Mouse (Mus musculus) layer of hippocampus, adult 2 months (tissue): Measurements from ENCODE around the gene Gm20865. TPM values are rescaled to one million over a fixed set of nuclear protein-coding genes. Genes with fewer than 3 reads are reported as not detected.
"Not testable (repeated sequence)": the region's sequence is repeated elsewhere in the genome, so short reads cannot be mapped to it uniquely, and the experiment has no call there.

Experiments used
- DNase-seq, 2 experiments: peaks; one replicate each; pipeline ENCODE4 v3.0.0; 2022; ENCODE audit warnings: low spot score in 2 of 2
- H3K27ac ChIP-seq: fragments of 200-600 bp; 2 replicates; pipeline ENCODE4 v1.8.1; 2022
- H3K4me3 ChIP-seq: fragments of 200-600 bp; 2 replicates; pipeline ENCODE4 v1.8.1; 2022; ENCODE audit warnings: mild to moderate bottlenecking
- long read RNA-seq, 2 experiments: library from polyadenylated mRNA; stranded (forward); transcript quantifications; one replicate each; pipeline ENCODE4 v2.0.0; 2021; ENCODE audit warnings: borderline mapping rate in 2 of 2
- total RNA-seq, 2 experiments: library from RNA; stranded (reverse); gene quantifications; 2 replicates each; pipeline ENCODE4 v1.2.3; 2021

The Gm20865 gene
- total RNA-seq = not detected
- long read RNA-seq, experiment 1 = 0 reads
- long read RNA-seq, experiment 2 = 0 reads

DNA sequence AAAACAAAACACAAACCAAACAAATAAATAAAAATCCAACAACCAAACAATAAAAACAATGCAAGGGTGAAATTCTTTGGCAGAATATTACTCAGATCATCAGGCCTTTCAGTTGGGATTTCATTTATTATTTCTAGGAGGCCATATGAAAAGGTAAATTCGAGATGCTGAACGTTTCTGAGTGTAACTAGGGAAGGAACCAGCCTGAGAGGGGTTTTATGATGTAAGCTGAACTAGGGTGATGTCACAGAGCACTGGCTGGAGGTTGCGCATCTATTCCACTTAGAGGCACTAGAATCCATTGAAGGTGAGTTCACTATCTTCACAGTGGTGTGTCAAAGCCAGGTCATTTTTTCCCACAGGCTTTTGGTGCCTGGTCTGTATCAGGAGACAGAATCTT, at the start of gene Gm20865:
TSS of gene Gm20865 (plus strand) at position 301 of the 400 bp plus-strand sequence.
- not testable (repeated sequence) for DNase-seq, H3K4me3 ChIP-seq, H3K27ac ChIP-seq

Other genes starting within 250 kb of the Gm20865 start
- gene Gm29866, start 247.9 kb upstream of the Gm20865 start, total RNA-seq = not detected
- gene Gm20909, start 77.0 kb upstream of the Gm20865 start, total RNA-seq = not detected